Mouse (Mus musculus) retina, postnatal 7 days (tissue): ENCODE measurements around the gene Epha2.

Experiments used
- DNase-seq: peaks from one replicate; pipeline ENCODE4 v3.0.0-alpha.2; 2012; ENCODE audit warnings: low read depth, low spot score

Gene Epha2

GRCm38 (mm10) chr4:141279783-141280182, 21.3 kb upstream of the Epha2 start:
- no peak for DNase-seq

- DNase-seq, result no peak
These were observed 20.6 kb upstream of the Epha2 start for GRCm38 (mm10) chr4:141280471-141280870.

GRCm38 (mm10) chr4:141281153-141281552, 19.9 kb upstream of the Epha2 start:
- DNase-seq, result no peak

- DNase-seq, result no peak
These were observed 19.5 kb upstream of the Epha2 start for GRCm38 (mm10) chr4:141281578-141281977.

- no peak for DNase-seq
These were observed 19.0 kb upstream of the Epha2 start for GRCm38 (mm10) chr4:141282087-141282486.

GRCm38 (mm10) chr4:141282623-141283022, 18.4 kb upstream of the Epha2 start:
- no peak for DNase-seq

- DNase-seq, result no peak
These were observed 17.7 kb upstream of the Epha2 start for GRCm38 (mm10) chr4:141283176-141283878.

- no peak for DNase-seq
These were observed 17.1 kb upstream of the Epha2 start for GRCm38 (mm10) chr4:141283879-141284411.

- no peak for DNase-seq
These were observed 16.6 kb upstream of the Epha2 start for GRCm38 (mm10) chr4:141284486-141284885.

- DNase-seq, result no peak
These were observed 15.9 kb upstream of the Epha2 start for GRCm38 (mm10) chr4:141285128-141285527.

- DNase-seq, result no peak
These were observed 14.1 kb upstream of the Epha2 start for GRCm38 (mm10) chr4:141286860-141287517.

- no peak for DNase-seq
These were observed 13.5 kb upstream of the Epha2 start for GRCm38 (mm10) chr4:141287518-141288004.

- DNase-seq, result no peak
These were observed 12.9 kb upstream of the Epha2 start for GRCm38 (mm10) chr4:141288152-141288551.

- DNase-seq, result no peak
These were observed 9.3 kb upstream of the Epha2 start for GRCm38 (mm10) chr4:141291571-141292375.

GRCm38 (mm10) chr4:141295774-141296186, 5.3 kb upstream of the Epha2 start:
- DNase-seq, result no peak

- no peak for DNase-seq
These were observed 3.1 kb upstream of the Epha2 start for GRCm38 (mm10) chr4:141297934-141298333.

- DNase-seq, result no peak
These were observed 1.7 kb upstream of the Epha2 start for GRCm38 (mm10) chr4:141299356-141299755.

- no peak for DNase-seq
These were observed 844 bp upstream of the Epha2 start for GRCm38 (mm10) chr4:141300196-141300595.

GRCm38 (mm10) chr4:141301591-141302427, 769 bp downstream of the Epha2 start:
- DNase-seq, result no peak

GRCm38 (mm10) chr4:141302428-141303401, 1.7 kb downstream of the Epha2 start:
- DNase-seq, result no peak
